ENCODE assay signal across 15 mouse cellular contexts in the genomic region with DNA sequence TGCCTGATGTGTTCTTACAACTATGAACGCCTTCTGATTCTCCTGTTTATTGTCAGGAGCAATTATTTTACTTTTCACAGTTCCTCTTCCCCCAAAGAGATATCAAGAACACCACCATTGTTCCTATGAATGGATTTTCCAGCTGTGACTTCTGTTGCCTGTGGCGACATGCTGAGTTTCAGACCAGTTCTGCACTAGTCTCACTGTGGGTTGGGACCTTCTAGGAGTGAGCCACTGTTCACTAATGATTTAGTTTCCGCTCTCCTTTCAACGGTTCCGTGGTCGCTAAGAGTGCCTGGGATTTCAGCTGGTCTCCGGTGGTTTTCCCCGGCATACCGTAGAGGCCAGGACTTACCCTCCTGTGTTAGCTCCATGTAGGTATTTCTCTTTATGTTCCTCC. TPM values are rescaled to one million over a fixed set of nuclear protein-coding genes. Genes with fewer than 3 reads are reported as not detected.
DNase-seq lines count a peak whose midpoint lies in the region; ATAC-seq and TF ChIP-seq lines count a peak whose summit lies in the region.
"Had no signal": no experiment of that assay in that cellular context is flagged by ENCODE, and none has a peak within 500 bp of the region (broad histone marks: within the 10 kb centered on the region; RNA-seq: fewer than 3 reads in every experiment).

No protein-coding gene starts in this region.

- WGBS in heart, embryonic 16.5 days, result 78% methylated on average over 9 of the region's 9 CpGs
- WGBS in liver, adult 2 months, result 66% methylated on average over 9 of the region's 9 CpGs
- WGBS in liver, embryonic 11.5 days, result 82% methylated on average over 9 of the region's 9 CpGs

- no peak for DNase-seq in gastrocnemius, adult 2 months
- no peak for DNase-seq in gastrocnemius, postnatal 4 days (ENCODE audit: low spot score in 2 of 2)
- no peak for DNase-seq in heart, postnatal 25 days (ENCODE audit: low spot score)
- no peak for DNase-seq in liver, adult 2 months (ENCODE audit: extremely low read depth, low read depth, low spot score)
- DNase-seq in liver, embryonic 11.5 days (ENCODE audit: low spot score), result no peak
- no peak for DNase-seq in right cerebral cortex, postnatal 10 days (ENCODE audit: low spot score in 2 of 2)

- peak overlapping the region; percentile 72 for H3K27ac ChIP-seq in gastrocnemius, adult 2 months
- peak overlapping the region; percentile 21; the same call in 1 of the 2 replicates for H3K27ac ChIP-seq in heart, embryonic 16.5 days (ENCODE audit: low read length)
- H3K27ac ChIP-seq in liver, adult 2 months (replicated peaks; ENCODE audit: insufficient read depth, low read depth, low read length), result peak overlapping the region; percentile 78
- no peak overlapping the region for H3K27ac ChIP-seq in liver, embryonic 11.5 days (ENCODE audit: low read depth, low read length)
- peak overlapping the region; percentile 42 for H3K27ac ChIP-seq in bone marrow macrophage, adult 2 months (ENCODE audit: insufficient read depth, low read depth, low read length)
- H3K27ac ChIP-seq: embryonic facial prominence, embryonic 15.5 days; forebrain, embryonic 10.5 days; hindbrain, embryonic 15.5 days had no signal

- TF ChIP-seq POLR2A in liver, adult 2 months (IDR thresholded peaks at IDR 0.05; ENCODE audit: extremely low read depth, insufficient read depth, low read length), result no peak
- no peak for TF ChIP-seq POLR2A in bone marrow macrophage, adult 2 months (IDR thresholded peaks at IDR 0.05; ENCODE audit: borderline replicate concordance, low read depth, low read length)

- no peak for TF ChIP-seq CTCF in gastrocnemius, adult 2 months (IDR thresholded peaks at IDR 0.05)
- no peak for TF ChIP-seq CTCF in liver, adult 2 months (IDR thresholded peaks at IDR 0.05; ENCODE audit: low read depth, low read length)
- no peak for TF ChIP-seq CTCF in bone marrow macrophage, adult 2 months (IDR thresholded peaks at IDR 0.05; ENCODE audit: low read depth, low read length)

- H3K9ac ChIP-seq in heart, embryonic 16.5 days (ENCODE audit: low read length), result no peak overlapping the region
- H3K9ac ChIP-seq in liver, adult 2 months (ENCODE audit: low read depth, low read length), result peak overlapping the region; percentile 71
- no peak overlapping the region for H3K9ac ChIP-seq in liver, embryonic 11.5 days (ENCODE audit: low read depth, low read length)
- H3K9ac ChIP-seq: embryonic facial prominence, embryonic 15.5 days; forebrain, embryonic 15.5 days; hindbrain, embryonic 15.5 days had no signal

- no peaks in the 10 kb centered on the region for H3K27me3 ChIP-seq in heart, embryonic 16.5 days (ENCODE audit: control insufficient read depth, insufficient read depth, low read length)
- no peaks in the 10 kb centered on the region for H3K27me3 ChIP-seq in liver, adult 2 months (ENCODE audit: control insufficient read depth, insufficient read depth, low read length)
- no peaks in the 10 kb centered on the region for H3K27me3 ChIP-seq in liver, embryonic 11.5 days (replicated peaks; ENCODE audit: control insufficient read depth, insufficient read depth, low read length)
- H3K27me3 ChIP-seq: embryonic facial prominence, embryonic 15.5 days; forebrain, embryonic 15.5 days; hindbrain, embryonic 15.5 days had no signal

- intact Hi-C loops in gastrocnemius, adult 2 months (cut with DNase I), result loop anchor here (2.0 to 5.0 kb wide), 6 partner anchors 64 to 408 kb away; partner anchors contain the start of gene Cox14
- intact Hi-C loops in heart, postnatal 25 days (cut with DNase I), result loop anchor here (1.0 to 10.0 kb wide), 4 partner anchors 65 to 410 kb away; partner anchors contain the start of gene Gpd1

- no peaks in the 10 kb centered on the region for H3K36me3 ChIP-seq in heart, embryonic 16.5 days (ENCODE audit: control insufficient read depth, insufficient read depth)
- H3K36me3 ChIP-seq in liver, adult 2 months (ENCODE audit: control insufficient read depth, insufficient read depth, low read length), result no peaks in the 10 kb centered on the region
- H3K36me3 ChIP-seq in liver, embryonic 11.5 days (ENCODE audit: control insufficient read depth, insufficient read depth, low read length), result no peaks in the 10 kb centered on the region
- H3K36me3 ChIP-seq: embryonic facial prominence, embryonic 15.5 days; forebrain, embryonic 10.5 days; forebrain, embryonic 15.5 days; G1E; hindbrain, embryonic 15.5 days had no signal

- no peaks in the 10 kb centered on the region for H3K9me3 ChIP-seq in heart, embryonic 16.5 days (replicated peaks; ENCODE audit: control insufficient read depth, low read length)
- H3K9me3 ChIP-seq in liver, embryonic 11.5 days (ENCODE audit: control insufficient read depth, low read length), result no peaks in the 10 kb centered on the region
- H3K9me3 ChIP-seq: embryonic facial prominence, embryonic 15.5 days; forebrain, embryonic 10.5 days; forebrain, embryonic 15.5 days; G1E; hindbrain, embryonic 15.5 days had no signal

- H3K4me2 ChIP-seq in heart, embryonic 16.5 days (ENCODE audit: low read depth, low read length), result no peak overlapping the region
- H3K4me2 ChIP-seq in liver, embryonic 11.5 days, result no peak overlapping the region
- H3K4me2 ChIP-seq: embryonic facial prominence, embryonic 15.5 days; forebrain, embryonic 15.5 days had no signal

- no peak overlapping the region for H3K4me3 ChIP-seq in gastrocnemius, adult 2 months
- no peak overlapping the region for H3K4me3 ChIP-seq in heart, embryonic 16.5 days (ENCODE audit: low read length)
- H3K4me3 ChIP-seq in liver, adult 2 months (ENCODE audit: insufficient read depth, low read depth, low read length), result no peak overlapping the region
- H3K4me3 ChIP-seq in liver, embryonic 11.5 days (ENCODE audit: low read depth, low read length), result no peak overlapping the region
- H3K4me3 ChIP-seq in bone marrow macrophage, adult 2 months (ENCODE audit: insufficient read depth, low read length), result no peak overlapping the region
- H3K4me3 ChIP-seq: embryonic facial prominence, embryonic 15.5 days; erythroblast, embryonic 14.5 days; forebrain, embryonic 10.5 days; forebrain, embryonic 15.5 days; hindbrain, embryonic 15.5 days had no signal

- no peak for ATAC-seq in heart, embryonic 16.5 days (replicated peaks; ENCODE audit: extremely low read depth, insufficient read depth, low FRiP score)
- no peak for ATAC-seq in liver, embryonic 11.5 days (replicated peaks; ENCODE audit: low FRiP score)
- ATAC-seq: CD4-positive, CD25-positive, alpha-beta regulatory T cell, adult 4 months had no signal

- H3K4me1 ChIP-seq in heart, embryonic 16.5 days (ENCODE audit: control insufficient read depth, insufficient read depth, low read length), result peaks cover 2% of the 10 kb centered on the region; the same call in 1 of the 2 replicates
- peaks cover 15% of the 10 kb centered on the region for H3K4me1 ChIP-seq in liver, adult 2 months (ENCODE audit: control insufficient read depth, insufficient read depth, low read length)
- no peaks in the 10 kb centered on the region for H3K4me1 ChIP-seq in liver, embryonic 11.5 days (replicated peaks; ENCODE audit: control insufficient read depth, insufficient read depth, low read length)
- peaks cover 29% of the 10 kb centered on the region for H3K4me1 ChIP-seq in bone marrow macrophage, adult 2 months (ENCODE audit: control insufficient read depth, insufficient read depth, low read length)
- H3K4me1 ChIP-seq: embryonic facial prominence, embryonic 15.5 days had no signal

- peaks cover 4% of the 10 kb centered on the region; the same call in 1 of the 2 replicates for H3K79me2 ChIP-seq in liver, adult 2 months (ENCODE audit: control insufficient read depth, insufficient read depth, low read length)

RNA-seq across cellular contexts. Expression of gene Lima1, which starts 29.6 kb away (rescaled TPM):
- 1 to 10 TPM; 7.9 to 9.8 TPM for total RNA-seq in gastrocnemius, adult 2 months (2021)
- 10 to 100 TPM; 63.5 to 68.6 TPM for total RNA-seq in gastrocnemius, postnatal 4 days (2021)
- polyA plus RNA-seq in heart, embryonic 16.5 days (2015; fragmentation: Nextera tagmentation; extraction: Ambion mirVana), result 19.9 TPM in 2 replicates
- total RNA-seq in heart, postnatal 25 days (2021), result 10 to 100 TPM; 17.9 to 20.2 TPM
- total RNA-seq in liver, adult 2 months (2014; rRNA removed), result 28.9 and 32.7 TPM in 2 replicates
- 11.2 and 16.0 TPM in 2 replicates for polyA plus RNA-seq in liver, adult 2 months (2012; rRNA removed)
- polyA plus RNA-seq in liver, embryonic 11.5 days (2014; fragmentation: Nextera tagmentation; extraction: Ambion mirVana), result 19.0 and 19.3 TPM in 2 replicates
- polyA plus RNA-seq in bone marrow macrophage, adult 2 months (2012; ENCODE audit: insufficient read depth, insufficient read length, missing spikeins), result 45.3 and 49.3 TPM in 2 replicates
